Mouse (Mus musculus) limb, embryonic 12.5 days (tissue): ENCODE results near the gene Trh. TPM values are rescaled to one million over a fixed set of nuclear protein-coding genes. Genes with fewer than 3 reads are reported as not detected.

Source experiments
- ATAC-seq: fragments of 200-750 bp; cut with Nextera tagmentation; 2 replicates; pipeline ENCODE4 v1.8.0; 2017; ENCODE audit warnings: low read depth, moderate TSS enrichment; ENCODE audit not compliant: insufficient number of reproducible peaks, insufficient read depth, low FRiP score, low TSS enrichment
- H3K27ac ChIP-seq: fragments of 300-500 bp; sonication (generic); 2 replicates; pipeline ENCODE4 v1.5.1; 2016; ENCODE audit warnings: mild to moderate bottlenecking, moderate library complexity
- H3K27me3 ChIP-seq: fragments of 300-500 bp; sonication (generic); 2 replicates; pipeline ENCODE4 v1.6.1; 2016; ENCODE audit warnings: mild to moderate bottlenecking, moderate library complexity
- H3K36me3 ChIP-seq: fragments of 300-500 bp; sonication (generic); 2 replicates; pipeline ENCODE4 v1.6.1; 2016; ENCODE audit warnings: mild to moderate bottlenecking, moderate library complexity
- H3K4me1 ChIP-seq: fragments of 300-500 bp; sonication (generic); replicated peaks from 2 replicates; pipeline ENCODE4 v1.6.1; 2016
- H3K4me2 ChIP-seq: fragments of 300-500 bp; sonication (generic); 2 replicates; pipeline ENCODE4 v1.6.1; 2016; ENCODE audit warnings: mild to moderate bottlenecking, moderate library complexity
- H3K4me3 ChIP-seq: fragments of 300-500 bp; sonication (generic); replicated peaks from 2 replicates; pipeline ENCODE4 v1.5.1; 2016; ENCODE audit warnings: mild to moderate bottlenecking
- H3K9ac ChIP-seq: fragments of 300-500 bp; sonication (generic); replicated peaks from 2 replicates; pipeline ENCODE4 v1.6.1; 2016; ENCODE audit warnings: mild to moderate bottlenecking, moderate library complexity
- H3K9me3 ChIP-seq: fragments of 300-500 bp; sonication (generic); 2 replicates; pipeline ENCODE4 v1.6.1; 2016; ENCODE audit warnings: mild to moderate bottlenecking, moderate library complexity
- WGBS: fragments of 180-500 bp; shearing (Covaris S2); methylation state at CpG from one replicate; pipeline ENCODE4 v1.1.7; 2016; 5-methylcytosine and 5-hydroxymethylcytosine counted together
- polyA plus RNA-seq: library from polyadenylated mRNA; unstranded; fragments of >200 nt; fragmentation: Nextera tagmentation; extraction: Ambion mirVana; gene quantifications from 2 replicates; pipeline ENCODE4 v1.2.1, GENCODE M21; 2016

The Trh gene
- polyA plus RNA-seq: not detected in 2 replicates

DNA sequence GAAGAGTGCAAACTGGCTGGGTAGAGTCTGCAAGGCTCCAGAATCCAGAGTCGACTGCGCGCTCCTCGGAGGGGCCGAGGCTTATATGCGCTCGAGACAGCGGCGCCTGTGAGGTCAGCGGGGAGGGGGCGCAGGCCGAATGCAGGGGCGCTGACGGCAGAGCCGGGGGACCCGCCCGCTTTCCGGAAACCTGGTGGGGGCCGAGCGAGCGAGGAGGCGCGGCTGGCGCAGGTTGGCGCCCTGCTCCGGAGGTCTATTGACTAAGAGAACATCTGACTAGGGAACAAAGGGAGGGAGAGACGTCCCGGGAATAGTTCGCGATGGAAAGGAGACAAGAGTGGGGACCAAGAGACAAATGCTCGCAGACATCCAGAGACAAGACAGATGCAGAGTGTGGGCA is at the start of gene Trh:
Gene Trh (minus strand): TSS at position 60 of the 400 bp plus-strand sequence.
- H3K27ac ChIP-seq: no peak within 1 kb of the TSS
- peaks cover 61% of the 10 kb centered on the region for H3K27me3 ChIP-seq
- H3K4me2 ChIP-seq: peak within 1 kb of the TSS; percentile 66
- WGBS: 1% methylated on average over 31 of the region's 31 CpGs
- peak within 1 kb of the TSS; percentile 56; the same call in 1 of the 2 replicates for H3K9ac ChIP-seq
- no peak for ATAC-seq
- no peaks in the 10 kb centered on the region for H3K36me3 ChIP-seq
- H3K4me1 ChIP-seq: peaks cover 7% of the 10 kb centered on the region
- H3K9me3 ChIP-seq: no peaks in the 10 kb centered on the region
- peak within 1 kb of the TSS; percentile 41 for H3K4me3 ChIP-seq

DNA sequence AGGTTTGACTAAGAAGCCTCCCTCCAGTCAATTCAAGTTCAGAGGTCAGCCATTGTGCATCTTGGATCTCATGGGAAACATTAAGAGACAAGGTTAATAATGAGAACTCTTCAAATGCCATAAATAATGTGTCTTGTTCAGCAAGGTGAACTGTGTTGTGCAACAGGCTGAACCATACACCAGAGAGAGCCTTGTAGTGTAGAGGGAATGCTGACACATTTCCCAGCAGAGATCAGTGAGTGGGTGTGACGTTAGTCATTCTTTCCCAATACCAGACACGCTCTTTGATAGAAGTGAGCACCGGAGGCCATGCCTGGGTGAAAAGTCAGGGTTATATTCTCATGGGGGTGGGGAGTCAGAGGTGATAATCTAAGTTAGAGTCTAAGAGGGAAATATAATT is 46.4 kb upstream of the Trh start:
- 93% methylated on average over 3 of the region's 3 CpGs for WGBS

DNA sequence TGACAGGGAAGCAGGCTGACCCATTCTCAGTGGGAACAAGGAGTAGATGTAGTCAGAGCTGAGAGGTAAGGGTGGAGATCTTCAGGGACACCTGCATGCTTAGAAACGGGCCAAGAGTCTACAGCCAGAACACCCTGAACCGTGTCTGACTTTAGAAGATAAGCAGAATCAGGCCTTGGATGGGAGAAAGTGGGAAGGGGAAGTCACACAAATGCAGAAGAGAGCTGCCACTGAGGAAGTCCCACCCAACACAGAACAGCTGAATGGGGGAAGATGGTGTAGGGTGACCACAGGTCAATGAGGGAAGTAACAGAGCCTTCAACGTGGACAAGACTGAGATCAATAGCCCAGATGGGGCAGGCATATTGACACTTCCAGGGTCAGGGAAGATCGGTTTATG is 42.4 kb upstream of the Trh start:
- H3K27me3 ChIP-seq: no peaks in the 10 kb centered on the region
- no peaks in the 10 kb centered on the region for H3K4me1 ChIP-seq
- H3K9ac ChIP-seq: no peak overlapping the region
- no peak overlapping the region for H3K27ac ChIP-seq
- WGBS: 53% methylated on average over 4 of the region's 4 CpGs
- no peak overlapping the region for H3K4me3 ChIP-seq
- H3K4me2 ChIP-seq: no peak overlapping the region
- H3K36me3 ChIP-seq: no peaks in the 10 kb centered on the region
- no peaks in the 10 kb centered on the region for H3K9me3 ChIP-seq
- no peak for ATAC-seq

More for the DNA sequence above, 46.4 kb upstream of the Trh start:
- no peaks in the 10 kb centered on the region for H3K4me1 ChIP-seq
- no peak overlapping the region for H3K4me3 ChIP-seq
- H3K36me3 ChIP-seq: no peaks in the 10 kb centered on the region
- no peak overlapping the region for H3K9ac ChIP-seq
- ATAC-seq: no peak
- no peak overlapping the region for H3K4me2 ChIP-seq
- H3K27ac ChIP-seq: no peak overlapping the region
- H3K27me3 ChIP-seq: no peaks in the 10 kb centered on the region
- H3K9me3 ChIP-seq: no peaks in the 10 kb centered on the region

DNA sequence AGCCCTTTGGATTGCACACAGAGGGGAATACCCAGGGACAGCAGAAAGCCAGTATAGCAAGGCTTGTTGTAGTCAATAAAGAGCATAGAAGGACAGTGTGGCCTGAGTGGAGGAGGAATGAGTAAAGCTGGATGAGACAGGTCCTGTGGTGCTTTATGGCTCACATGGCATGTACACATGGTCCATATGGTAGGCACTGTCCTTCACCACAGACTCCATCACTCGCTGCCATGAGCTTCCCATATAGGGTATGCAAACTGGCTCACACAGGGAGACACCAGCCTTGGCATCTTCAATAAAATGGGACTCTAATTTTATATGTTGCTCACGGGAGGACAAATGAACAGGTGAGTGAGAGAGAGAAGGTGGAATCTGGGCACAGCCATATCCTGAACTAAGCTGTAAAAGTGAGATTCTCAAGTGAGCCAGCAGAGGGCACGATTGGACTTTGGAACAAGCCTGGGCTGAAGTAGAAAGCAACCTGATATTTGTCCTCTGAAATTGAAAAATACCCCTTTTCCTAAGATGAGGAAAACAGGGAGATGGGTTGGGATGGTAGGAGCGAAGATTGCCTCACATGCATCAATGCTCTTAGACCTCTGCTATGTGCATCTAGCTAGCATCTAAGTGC is 41.9 kb upstream of the Trh start:
- no peak overlapping the region for H3K27ac ChIP-seq
- H3K4me3 ChIP-seq: no peak overlapping the region
- no peaks in the 10 kb centered on the region for H3K36me3 ChIP-seq
- H3K4me2 ChIP-seq: no peak overlapping the region
- WGBS: 44% methylated on average over 4 of the region's 4 CpGs
- no peak overlapping the region for H3K9ac ChIP-seq
- no peaks in the 10 kb centered on the region for H3K27me3 ChIP-seq
- H3K4me1 ChIP-seq: no peaks in the 10 kb centered on the region
- ATAC-seq: no peak
- H3K9me3 ChIP-seq: no peaks in the 10 kb centered on the region

DNA sequence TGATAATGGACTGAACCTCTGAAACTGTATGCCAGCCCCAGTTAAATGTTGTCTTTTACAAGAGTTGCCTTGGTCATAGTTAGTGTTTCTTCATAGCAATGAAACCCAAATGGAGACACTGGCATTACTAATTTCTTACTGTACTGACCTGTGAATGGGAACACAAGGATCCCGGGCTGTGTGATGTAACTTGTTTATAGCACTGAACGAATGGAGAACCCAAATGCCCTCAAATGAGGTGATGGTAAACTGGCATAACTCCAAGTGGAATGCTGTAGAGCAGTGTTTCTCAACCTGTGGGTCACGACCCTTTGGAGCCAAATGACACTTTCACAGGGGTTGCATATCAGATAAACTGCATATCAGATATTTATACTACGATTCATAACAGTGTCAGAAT is 41.1 kb upstream of the Trh start:
- no peak overlapping the region for H3K9ac ChIP-seq
- 73% methylated on average over 4 of the region's 4 CpGs for WGBS
- no peak overlapping the region for H3K4me2 ChIP-seq

DNA sequence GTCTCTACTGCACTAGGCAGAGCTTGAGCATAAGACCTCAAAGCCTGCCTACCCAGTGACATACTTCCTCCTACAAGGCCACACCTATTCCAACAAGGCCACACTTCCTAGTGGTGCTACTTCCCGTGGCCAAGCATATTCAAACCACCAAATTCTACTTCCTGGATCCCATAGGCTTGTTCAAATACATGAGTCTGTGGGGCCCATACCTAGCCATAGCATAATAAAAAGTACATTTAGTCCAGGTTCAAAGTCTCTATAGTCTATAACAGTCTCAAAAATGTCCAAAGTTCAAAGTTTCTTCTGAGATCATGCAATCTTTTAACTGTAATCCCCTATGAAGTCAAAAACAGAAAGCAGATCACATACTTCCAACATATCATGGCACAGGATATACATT is 32.7 kb upstream of the Trh start:
- 75% methylated on average over 1 of the region's 1 CpGs for WGBS

More for the DNA sequence above, 41.1 kb upstream of the Trh start:
- no peak for ATAC-seq
- H3K4me1 ChIP-seq: no peaks in the 10 kb centered on the region
- H3K27ac ChIP-seq: no peak overlapping the region
- no peaks in the 10 kb centered on the region for H3K9me3 ChIP-seq
- H3K4me3 ChIP-seq: no peak overlapping the region
- H3K27me3 ChIP-seq: no peaks in the 10 kb centered on the region
- no peaks in the 10 kb centered on the region for H3K36me3 ChIP-seq

DNA sequence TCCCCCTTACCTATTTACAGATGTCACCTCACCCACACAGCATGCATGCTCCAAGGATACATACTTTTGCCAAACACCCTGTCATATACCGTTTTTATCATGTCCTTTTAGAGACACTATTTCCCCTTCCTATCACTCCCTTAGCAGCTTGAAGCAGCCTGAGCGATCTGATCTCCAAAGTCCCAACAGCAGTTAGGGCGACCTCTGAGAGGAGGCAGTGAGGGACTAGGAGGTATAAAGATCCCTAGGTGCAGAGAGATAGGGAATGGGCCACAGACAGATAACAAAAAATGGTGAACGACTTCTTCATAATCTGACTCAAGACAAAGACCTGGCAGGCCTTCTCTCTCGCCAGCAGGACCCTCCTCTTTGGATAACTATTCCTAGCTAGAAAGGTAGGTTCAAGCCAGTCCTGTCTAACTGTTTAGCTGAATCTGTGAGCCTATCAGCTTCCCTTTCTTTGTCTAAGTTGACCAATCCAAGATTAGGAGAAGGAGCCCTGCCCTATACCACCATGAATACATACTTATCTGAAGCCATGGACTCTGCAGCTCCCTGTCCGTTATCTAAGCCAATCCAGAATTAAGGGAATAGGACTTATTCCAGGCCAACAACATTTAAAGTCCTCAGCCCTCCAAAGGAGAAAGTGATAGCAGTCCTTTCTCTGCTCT is 29.3 kb upstream of the Trh start:
- Histone ChIP-seq H3K27me3 (no peaks in the 10 kb centered on the region), H3K4me2 (no peak overlapping the region), H3K9me3 (no peaks in the 10 kb centered on the region), H3K27ac (no peak overlapping the region), H3K4me3 (no peak overlapping the region), H3K9ac (no peak overlapping the region), H3K36me3 (no peaks in the 10 kb centered on the region), H3K4me1 (no peaks in the 10 kb centered on the region)
- 79% methylated on average over 6 of the region's 6 CpGs for WGBS
- ATAC-seq: no peak

More for the DNA sequence above, 32.7 kb upstream of the Trh start:
- Histone ChIP-seq H3K36me3 (no peaks in the 10 kb centered on the region), H3K27ac (no peak overlapping the region), H3K27me3 (no peaks in the 10 kb centered on the region), H3K4me2 (no peak overlapping the region), H3K4me1 (no peaks in the 10 kb centered on the region), H3K4me3 (no peak overlapping the region), H3K9me3 (no peaks in the 10 kb centered on the region), H3K9ac (no peak overlapping the region)
- ATAC-seq: no peak

DNA sequence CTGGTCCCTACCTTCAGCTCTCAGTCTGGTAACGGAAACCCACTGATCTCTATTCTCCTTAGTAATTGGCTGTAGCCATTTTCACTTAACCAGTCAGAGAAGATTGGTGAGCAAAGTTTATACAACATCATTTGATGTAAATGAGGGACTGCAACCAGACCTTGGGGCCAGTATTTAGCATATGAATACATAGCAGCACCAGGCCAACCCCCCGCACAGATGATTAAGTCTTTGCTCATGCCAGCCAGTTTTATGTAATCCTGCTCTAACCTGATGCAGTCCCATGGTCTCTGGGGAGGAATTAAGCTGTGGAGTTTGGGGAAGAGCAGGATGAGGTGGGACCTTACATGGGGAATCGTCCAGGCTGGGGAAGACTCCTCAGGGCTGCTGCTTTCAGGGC is 28.2 kb upstream of the Trh start:
- WGBS: 65% methylated on average over 3 of the region's 3 CpGs
- Histone ChIP-seq H3K4me3 (no peak overlapping the region), H3K4me1 (no peaks in the 10 kb centered on the region), H3K9me3 (no peaks in the 10 kb centered on the region), H3K4me2 (no peak overlapping the region), H3K27ac (no peak overlapping the region), H3K27me3 (no peaks in the 10 kb centered on the region), H3K36me3 (no peaks in the 10 kb centered on the region), H3K9ac (no peak overlapping the region)
- no peak for ATAC-seq

DNA sequence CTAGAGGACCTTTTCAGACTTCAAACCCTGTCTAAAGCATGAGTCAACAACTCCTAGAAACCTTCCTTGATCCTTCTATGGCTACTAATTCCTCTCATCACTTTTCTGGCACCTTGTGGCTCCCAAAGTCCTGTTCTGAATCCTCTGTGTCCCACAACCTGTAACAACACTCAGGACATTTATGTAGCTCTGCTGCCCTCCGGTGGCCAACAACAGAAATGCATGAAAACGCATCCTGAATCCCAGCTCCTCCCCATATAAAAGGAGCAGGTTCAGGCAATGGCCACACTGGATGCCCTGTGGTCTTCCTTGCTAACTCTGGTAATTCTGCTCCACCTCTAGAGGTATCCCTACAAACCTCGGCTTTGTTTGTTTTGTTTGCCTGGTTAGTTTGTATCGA is 24.6 kb upstream of the Trh start:
- no peak; the same call in 1 of the 2 replicates for ATAC-seq
- Histone ChIP-seq H3K9ac (no peak overlapping the region), H3K27me3 (no peaks in the 10 kb centered on the region), H3K9me3 (no peaks in the 10 kb centered on the region), H3K4me3 (no peak overlapping the region), H3K36me3 (no peaks in the 10 kb centered on the region), H3K4me2 (no peak overlapping the region), H3K4me1 (no peaks in the 10 kb centered on the region), H3K27ac (no peak overlapping the region)
- WGBS: 16% methylated on average over 4 of the region's 4 CpGs

DNA sequence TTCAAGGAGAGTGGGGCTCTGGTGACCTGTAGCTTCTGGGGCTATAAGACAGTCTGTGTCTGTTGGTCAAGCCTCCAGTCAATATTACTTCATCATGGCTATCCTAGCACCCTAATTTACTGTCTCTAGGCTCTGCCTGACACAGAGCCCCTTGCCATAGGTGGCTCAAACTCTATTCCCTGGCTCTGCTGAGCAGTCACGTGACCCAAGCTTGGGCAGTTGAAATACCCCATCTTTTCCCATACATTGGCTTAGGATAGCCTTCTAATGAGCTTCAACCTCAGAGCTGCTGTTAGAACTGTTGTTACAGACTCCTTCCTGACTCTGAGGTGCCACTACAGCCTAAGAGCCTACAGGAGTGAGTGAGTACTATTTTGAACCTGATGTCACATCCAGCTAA is 23.6 kb upstream of the Trh start:
- H3K27ac ChIP-seq: no peak overlapping the region
- 64% methylated on average over 1 of the region's 1 CpGs for WGBS
- H3K9me3 ChIP-seq: no peaks in the 10 kb centered on the region
- H3K4me1 ChIP-seq: no peaks in the 10 kb centered on the region
- H3K27me3 ChIP-seq: no peaks in the 10 kb centered on the region
- H3K4me3 ChIP-seq: no peak overlapping the region
- H3K4me2 ChIP-seq: no peak overlapping the region
- ATAC-seq: no peak
- H3K9ac ChIP-seq: no peak overlapping the region
- H3K36me3 ChIP-seq: no peaks in the 10 kb centered on the region

DNA sequence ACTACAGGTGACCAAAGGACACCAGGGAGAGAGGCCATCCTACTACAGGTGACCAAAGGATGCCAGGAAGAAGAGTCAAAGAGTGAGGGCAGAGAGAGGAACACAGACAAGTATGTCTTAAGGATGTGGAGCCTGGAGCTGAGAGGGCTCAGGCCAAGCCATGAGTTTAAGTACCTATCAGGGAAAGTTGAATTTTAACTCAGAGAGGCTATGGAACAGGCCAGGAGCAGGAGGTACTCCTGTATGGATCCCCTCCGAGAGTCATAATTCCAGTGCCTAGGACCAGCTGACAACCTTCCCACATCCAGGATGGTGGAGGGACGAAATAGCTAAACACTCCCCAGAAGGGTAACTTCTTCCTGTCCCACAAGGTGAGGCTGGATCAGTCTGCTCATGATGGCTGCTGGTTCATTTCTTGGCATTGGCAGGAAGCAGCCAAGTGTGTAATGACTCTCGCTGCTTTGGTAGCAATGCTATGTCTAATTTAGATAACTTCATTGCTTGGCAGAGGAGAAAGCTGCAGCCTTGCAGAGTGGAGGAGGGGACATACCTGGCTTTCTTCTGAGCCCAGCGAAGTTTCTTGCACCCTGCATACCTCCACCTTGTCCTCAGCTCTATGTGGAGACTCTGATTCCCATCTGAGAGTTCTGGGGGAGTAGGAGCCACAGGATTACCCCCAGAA is 16.9 kb upstream of the Trh start:
- Histone ChIP-seq H3K4me2 (no peak overlapping the region), H3K36me3 (no peaks in the 10 kb centered on the region), H3K4me3 (no peak overlapping the region), H3K4me1 (no peaks in the 10 kb centered on the region), H3K9ac (no peak overlapping the region), H3K27ac (no peak overlapping the region), H3K9me3 (no peaks in the 10 kb centered on the region), H3K27me3 (no peaks in the 10 kb centered on the region)
- 73% methylated on average over 4 of the region's 4 CpGs for WGBS
- no peak for ATAC-seq
